Mouse (Mus musculus) liver, adult 2 months (tissue): ENCODE results near the gene Rgma. TPM values are rescaled to one million over a fixed set of nuclear protein-coding genes. Genes with fewer than 3 reads are reported as not detected.

ENCODE experiments used
- DNase-seq: peaks from one replicate; pipeline ENCODE4 v3.0.0-alpha.2; 2011; ENCODE audit warnings: low read depth, low spot score; ENCODE audit errors: extremely low read depth
- H3K27ac ChIP-seq: fragments of 200-500 bp; replicated peaks from 2 replicates; pipeline ENCODE4 v1.5.1; 2012; ENCODE audit warnings: low read depth, mild to moderate bottlenecking, control low read depth, inconsistent platforms, low read length; ENCODE audit not compliant: insufficient read depth
- H3K27me3 ChIP-seq: fragments of 200-500 bp; 2 replicates; pipeline ENCODE4 v1.6.1; 2012; ENCODE audit warnings: mild to moderate bottlenecking, moderate library complexity, low read length, inconsistent platforms; ENCODE audit not compliant: control insufficient read depth, insufficient read depth
- H3K36me3 ChIP-seq: fragments of 200-500 bp; 2 replicates; pipeline ENCODE4 v1.6.1; 2012; ENCODE audit warnings: low read length, inconsistent platforms; ENCODE audit not compliant: control insufficient read depth, insufficient read depth
- H3K4me1 ChIP-seq: fragments of 200-500 bp; 2 replicates; pipeline ENCODE4 v1.6.1; 2011; ENCODE audit warnings: low read length; ENCODE audit not compliant: control insufficient read depth, insufficient read depth
- H3K4me3 ChIP-seq: fragments of 200-500 bp; 2 replicates; pipeline ENCODE4 v1.5.1; 2011; ENCODE audit warnings: low read depth, mild to moderate bottlenecking, control low read depth, low read length, moderate library complexity; ENCODE audit not compliant: insufficient read depth
- H3K79me2 ChIP-seq: fragments of 200-500 bp; 2 replicates; pipeline ENCODE4 v1.6.1; 2012; ENCODE audit warnings: inconsistent platforms, mild to moderate bottlenecking, low read length, moderate library complexity; ENCODE audit not compliant: control insufficient read depth, insufficient read depth
- H3K9ac ChIP-seq: fragments of 200-500 bp; 2 replicates; pipeline ENCODE4 v1.6.1; 2012; ENCODE audit warnings: low read depth, mild to moderate bottlenecking, control low read depth, inconsistent platforms, low read length
- CTCF ChIP-seq: fragments of 200-500 bp; IDR thresholded peaks from 2 replicates; pipeline ENCODE4 v1.5.1; 2011; ENCODE audit warnings: low read depth, low read length, control low read depth
- POLR2A ChIP-seq: fragments of 200-500 bp; IDR thresholded peaks from 2 replicates; pipeline ENCODE4 v1.6.1; 2011; ENCODE audit warnings: low read length, control low read depth; ENCODE audit not compliant: insufficient read depth; ENCODE audit errors: extremely low read depth
- WGBS: fragments of 180-500 bp; shearing (Covaris S2); methylation state at CpG from one replicate; pipeline ENCODE4 v1.1.7; 2018; 5-methylcytosine and 5-hydroxymethylcytosine counted together
- polyA plus RNA-seq: library from polyadenylated mRNA; depleted of rRNA; stranded (reverse); fragments of >200 nt; gene quantifications from 2 replicates; pipeline ENCODE4 v1.2.3, GENCODE M21; 2012
- total RNA-seq: library from RNA; depleted of rRNA; stranded (reverse); fragments of >200 nt; gene quantifications from 2 replicates; pipeline ENCODE4 v1.2.3, GENCODE M21; 2014

Gene Rgma
- total and polyA plus RNA-seq, 2 experiments: 0.18 to 0.28 TPM

- WGBS: 50% methylated on average over 3 of the region's 3 CpGs
- no peak for DNase-seq
- Histone ChIP-seq H3K27me3 (peaks cover 3% of the 10 kb centered on the region; the same call in 1 of the 2 replicates), H3K79me2 (no peaks in the 10 kb centered on the region), H3K9ac (no peak overlapping the region), H3K4me3 (no peak overlapping the region), H3K27ac (no peak overlapping the region), H3K4me1 (peaks cover 3% of the 10 kb centered on the region; the same call in 1 of the 2 replicates), H3K36me3 (no peaks in the 10 kb centered on the region)
- TF ChIP-seq POLR2A (no peak), CTCF (no peak)
Observed at GRCm38 (mm10) chr7:73403538-73403937, 28.2 kb downstream of the Rgma start.

- TF ChIP-seq CTCF (no peak), POLR2A (no peak)
- no peak overlapping the region for H3K4me3 ChIP-seq
- H3K4me1 ChIP-seq: no peaks in the 10 kb centered on the region
- 93% methylated on average over 11 of the region's 11 CpGs for WGBS
- no peak overlapping the region for H3K9ac ChIP-seq
- no peaks in the 10 kb centered on the region for H3K79me2 ChIP-seq
- no peak overlapping the region for H3K27ac ChIP-seq
- DNase-seq: no peak
- H3K36me3 ChIP-seq: no peaks in the 10 kb centered on the region
- H3K27me3 ChIP-seq: no peaks in the 10 kb centered on the region; the same call in 1 of the 2 replicates
Observed at GRCm38 (mm10) chr7:73405550-73405949, 30.2 kb downstream of the Rgma start.

GRCm38 (mm10) chr7:73411523-73411922 is 36.2 kb downstream of the Rgma start:
- Histone ChIP-seq H3K9ac (no peak overlapping the region), H3K4me3 (no peak overlapping the region), H3K27me3 (no peaks in the 10 kb centered on the region; the same call in 1 of the 2 replicates), H3K27ac (no peak overlapping the region), H3K4me1 (no peaks in the 10 kb centered on the region), H3K36me3 (no peaks in the 10 kb centered on the region), H3K79me2 (no peaks in the 10 kb centered on the region)
- TF ChIP-seq POLR2A (no peak), CTCF (no peak)
- DNase-seq: no peak
- 79% methylated on average over 7 of the region's 7 CpGs for WGBS

- no peak overlapping the region for H3K9ac ChIP-seq
- TF ChIP-seq POLR2A (no peak), CTCF (no peak)
- DNase-seq: no peak
- 87% methylated on average over 4 of the region's 4 CpGs for WGBS
- no peaks in the 10 kb centered on the region for H3K79me2 ChIP-seq
- no peak overlapping the region for H3K27ac ChIP-seq
- no peaks in the 10 kb centered on the region; the same call in 1 of the 2 replicates for H3K27me3 ChIP-seq
- no peaks in the 10 kb centered on the region for H3K4me1 ChIP-seq
- no peak overlapping the region for H3K4me3 ChIP-seq
- no peaks in the 10 kb centered on the region for H3K36me3 ChIP-seq
Observed at GRCm38 (mm10) chr7:73411986-73412385, 36.7 kb downstream of the Rgma start.

- H3K79me2 ChIP-seq: no peaks in the 10 kb centered on the region
- H3K4me3 ChIP-seq: no peak overlapping the region
- no peaks in the 10 kb centered on the region for H3K36me3 ChIP-seq
- H3K27me3 ChIP-seq: no peaks in the 10 kb centered on the region; the same call in 1 of the 2 replicates
- H3K27ac ChIP-seq: no peak overlapping the region
- 79% methylated on average over 7 of the region's 7 CpGs for WGBS
- H3K9ac ChIP-seq: no peak overlapping the region
- no peak for DNase-seq
- no peak for TF ChIP-seq CTCF
- no peak for TF ChIP-seq POLR2A
- H3K4me1 ChIP-seq: no peaks in the 10 kb centered on the region
Observed at GRCm38 (mm10) chr7:73412419-73412818, 37.1 kb downstream of the Rgma start.

- Histone ChIP-seq H3K27ac (no peak overlapping the region), H3K27me3 (no peaks in the 10 kb centered on the region), H3K79me2 (no peaks in the 10 kb centered on the region), H3K36me3 (no peaks in the 10 kb centered on the region), H3K4me3 (no peak overlapping the region), H3K9ac (no peak overlapping the region), H3K4me1 (no peaks in the 10 kb centered on the region)
- no peak for TF ChIP-seq CTCF
- TF ChIP-seq POLR2A: no peak
- DNase-seq: no peak
- WGBS: 89% methylated on average over 14 of the region's 14 CpGs
Observed at GRCm38 (mm10) chr7:73414192-73414591, 38.9 kb downstream of the Rgma start.
